Mouse (Mus musculus): ENCODE results near the gene Atg9b.

Gene Atg9b

GRCm38 (mm10) chr5:24350531-24351250 lies 41.3 kb downstream of the Atg9b start:
- DNase-seq (ENCODE audit: low read depth, low spot score): no peak

DNA sequence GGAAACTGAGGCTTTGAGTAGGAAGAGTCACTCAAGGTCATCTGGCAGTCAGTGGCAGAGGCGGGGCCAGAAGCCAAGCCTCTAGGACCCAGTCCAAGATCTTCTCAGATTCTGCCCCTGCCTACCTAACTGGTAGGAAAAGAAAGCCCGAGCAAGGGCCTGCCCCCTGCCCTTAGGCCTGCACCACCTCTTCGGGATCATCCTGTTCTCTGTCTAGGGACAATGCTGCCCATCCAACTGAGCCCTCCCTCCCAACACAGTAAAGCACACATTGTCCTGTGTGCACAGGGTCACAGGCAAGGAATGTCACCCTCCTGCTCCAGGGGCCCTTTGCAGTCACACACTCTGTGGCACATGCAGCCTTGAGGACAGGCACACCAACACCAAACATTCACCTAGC lies 41.9 kb downstream of the Atg9b start:
- DNase-seq (ENCODE audit: low read depth, low spot score): no peak

GRCm38 (mm10) chr5:24348546-24348945 lies 43.4 kb downstream of the Atg9b start:
- no peak for DNase-seq (ENCODE audit: low read depth, low spot score)

DNA sequence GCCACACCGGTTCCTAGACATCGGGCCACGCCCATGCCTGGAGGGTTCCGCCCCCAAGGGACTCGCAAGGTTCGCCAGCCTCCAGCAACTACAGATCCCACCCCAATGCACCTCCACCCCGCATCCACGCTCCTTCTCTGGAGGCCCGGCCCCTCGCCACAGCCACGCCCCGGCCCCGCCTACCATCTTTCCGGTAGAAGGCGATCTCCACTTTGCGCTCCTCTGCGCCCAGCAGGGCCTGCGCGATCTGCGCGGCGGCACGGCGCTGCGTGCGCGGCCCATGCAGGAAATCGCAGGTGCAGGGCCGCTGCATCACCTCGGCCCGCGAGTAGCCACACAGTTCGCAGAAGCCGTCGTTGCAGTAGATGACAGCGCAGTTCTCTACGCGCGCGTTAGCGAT lies 43.8 kb downstream of the Atg9b start:
- no peak for DNase-seq (ENCODE audit: low read depth, low spot score)

DNA sequence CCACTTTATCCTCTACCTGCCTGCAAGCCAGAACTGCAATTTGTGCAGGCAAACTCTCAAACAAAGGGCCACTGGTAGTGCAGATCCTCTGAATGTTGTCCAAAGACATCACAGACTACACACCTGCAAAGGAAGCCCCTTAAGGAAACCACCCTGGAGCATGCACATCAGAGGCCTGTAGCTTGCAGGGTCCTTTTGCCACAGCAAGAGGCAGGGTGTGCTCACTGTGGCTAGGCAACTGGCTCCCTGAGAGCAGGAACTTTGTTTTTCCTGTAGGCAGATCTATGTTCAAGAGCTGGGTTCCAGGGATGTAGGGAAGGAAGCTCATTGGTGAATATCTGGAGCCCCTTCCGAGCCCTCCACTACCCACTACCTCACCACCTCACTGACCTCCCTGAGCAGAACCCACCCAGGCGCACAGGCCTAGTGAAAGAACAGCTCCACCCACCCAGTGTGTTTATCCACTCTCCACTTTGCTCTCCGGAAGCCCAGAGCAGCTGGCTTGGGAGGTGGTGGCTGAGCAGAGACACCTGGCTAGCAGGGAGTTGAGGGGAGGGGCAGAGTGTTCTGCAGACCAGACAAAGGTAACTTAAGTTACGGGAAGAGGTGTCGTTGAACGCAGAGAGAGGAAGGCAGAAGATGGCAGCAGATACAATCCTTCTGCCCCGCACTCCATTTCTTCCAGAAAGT lies 44.6 kb downstream of the Atg9b start:
- DNase-seq (ENCODE audit: low read depth, low spot score): no peak

DNA sequence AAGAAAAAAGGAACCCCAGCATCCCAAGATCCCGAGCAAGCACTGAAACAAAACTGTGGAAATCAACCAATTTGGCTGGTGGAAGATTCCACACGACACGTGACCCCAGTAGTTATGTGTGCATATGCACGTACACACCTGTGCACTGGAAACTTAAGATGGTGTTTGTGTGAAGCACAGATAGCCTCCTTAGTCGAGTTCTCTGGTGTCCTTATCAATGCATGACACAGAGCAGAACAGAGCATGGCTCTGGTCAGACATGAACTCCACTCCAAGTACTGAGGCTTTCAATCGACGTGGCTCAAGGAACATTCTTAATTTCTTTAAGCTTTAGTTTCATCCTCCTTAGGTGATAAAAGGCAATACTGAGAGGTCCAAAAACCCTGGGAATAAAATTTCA lies 45.6 kb downstream of the Atg9b start:
- DNase-seq (ENCODE audit: low read depth, low spot score): no peak

DNA sequence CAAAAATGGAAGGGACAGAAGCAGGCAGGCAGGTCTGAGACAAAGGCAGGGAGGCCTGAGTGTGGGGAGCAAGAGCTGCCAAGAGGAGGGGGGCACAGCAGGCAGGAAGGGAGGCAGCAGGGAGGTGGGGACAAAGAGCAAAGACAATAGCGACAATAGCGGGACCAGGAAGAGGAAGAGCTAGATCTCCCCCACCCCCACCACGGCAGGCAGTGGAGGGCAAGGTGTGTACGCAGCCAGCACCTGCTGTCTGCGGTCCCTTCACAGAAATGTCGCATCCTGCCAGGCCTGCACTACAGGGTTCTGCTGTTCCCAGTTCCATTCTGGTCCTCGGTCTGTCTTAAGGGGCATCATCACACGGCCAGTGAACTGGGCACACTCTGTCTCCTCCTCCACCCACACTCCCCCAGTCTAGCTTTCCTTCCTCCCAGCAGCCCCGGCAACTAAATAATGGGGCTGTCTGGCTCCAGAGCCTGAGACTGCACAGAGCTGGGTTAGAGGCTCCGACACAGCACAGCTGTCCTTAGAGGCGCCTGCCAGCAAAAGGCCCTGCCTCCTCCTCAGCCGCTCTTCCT lies 47.4 kb downstream of the Atg9b start:
- DNase-seq (ENCODE audit: low read depth, low spot score): no peak

DNA sequence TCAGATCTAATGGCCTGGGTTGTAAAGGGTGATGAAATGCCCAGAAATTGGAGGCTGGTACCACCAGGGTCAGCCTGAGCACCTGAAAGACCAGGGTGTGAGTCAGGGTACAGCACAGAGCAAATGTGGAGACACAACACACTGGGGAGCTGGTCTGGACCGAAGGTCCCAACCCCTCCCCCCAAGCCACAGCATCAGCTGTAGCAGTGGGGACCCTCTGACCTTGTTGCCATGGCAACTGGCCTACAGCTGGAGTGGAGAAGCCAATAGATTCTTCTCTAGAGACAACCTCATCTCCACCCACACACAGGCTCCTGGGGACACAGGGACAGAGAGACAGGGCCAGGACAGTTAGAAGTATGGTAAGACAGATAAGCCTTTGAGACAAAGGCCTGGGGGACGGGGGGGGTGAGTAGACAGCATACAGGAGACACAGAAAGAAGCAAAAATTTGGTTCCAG lies 47.9 kb downstream of the Atg9b start:
- no peak for DNase-seq (ENCODE audit: low read depth, low spot score)

GRCm38 (mm10) chr5:24343379-24343778 lies 48.6 kb downstream of the Atg9b start:
- DNase-seq (ENCODE audit: low read depth, low spot score): no peak

DNA sequence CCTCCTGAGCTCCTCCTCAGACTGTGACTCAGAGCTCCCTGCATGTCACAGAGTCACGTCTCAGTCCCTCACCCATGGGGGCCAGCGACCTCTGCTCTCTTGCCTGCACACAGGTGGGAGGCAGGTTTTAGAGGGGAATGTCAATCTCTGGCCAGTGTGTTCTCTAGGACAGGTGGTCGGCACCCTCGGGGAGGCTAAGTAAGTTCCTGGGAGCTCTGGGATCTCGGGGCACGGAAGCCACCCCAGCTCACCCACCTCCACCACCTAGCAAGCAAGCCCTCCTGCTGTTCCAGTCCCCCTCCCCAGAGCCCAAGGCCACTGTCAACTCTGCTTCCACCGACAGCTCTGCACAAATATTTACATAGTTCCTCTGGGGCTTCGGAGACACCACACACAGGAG lies 49.0 kb downstream of the Atg9b start:
- no peak for DNase-seq (ENCODE audit: low read depth, low spot score)

DNA sequence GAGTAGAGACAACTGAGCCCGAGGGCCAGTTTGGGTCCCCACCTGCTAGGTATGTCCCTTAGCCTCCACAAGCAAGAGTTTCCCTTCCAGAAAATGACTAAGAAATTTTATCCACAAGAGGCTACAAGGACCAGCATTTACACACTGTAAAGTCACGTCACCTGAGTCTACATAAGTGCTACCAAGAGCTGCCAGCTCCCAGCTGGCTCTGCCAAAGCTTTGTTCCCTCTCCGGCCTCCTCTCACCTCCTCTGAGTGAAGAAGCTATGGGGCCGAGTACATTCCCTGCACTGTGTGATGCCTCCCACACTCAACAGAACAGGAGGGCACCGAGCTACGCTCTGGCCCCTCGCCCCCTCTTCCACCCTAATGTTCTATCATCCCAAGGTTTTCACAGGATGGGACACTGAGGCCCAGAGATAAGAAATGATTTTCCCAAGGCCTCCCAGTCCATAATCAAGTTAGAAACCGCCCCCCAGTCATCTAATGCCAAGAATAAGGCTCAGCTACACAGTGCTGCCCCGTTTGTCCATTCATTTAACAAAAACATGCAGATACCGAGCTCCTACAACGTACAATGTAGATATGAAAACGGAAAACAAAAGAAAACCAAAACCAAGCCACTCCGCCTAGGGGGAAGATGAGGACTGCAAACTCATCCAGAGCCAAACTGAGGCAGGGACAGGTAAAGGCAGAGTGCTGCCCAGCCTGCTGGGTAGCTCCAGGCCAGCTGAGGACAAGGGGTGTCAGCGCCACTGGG lies 49.6 kb downstream of the Atg9b start:
- no peak for DNase-seq (ENCODE audit: low read depth, low spot score)

DNA sequence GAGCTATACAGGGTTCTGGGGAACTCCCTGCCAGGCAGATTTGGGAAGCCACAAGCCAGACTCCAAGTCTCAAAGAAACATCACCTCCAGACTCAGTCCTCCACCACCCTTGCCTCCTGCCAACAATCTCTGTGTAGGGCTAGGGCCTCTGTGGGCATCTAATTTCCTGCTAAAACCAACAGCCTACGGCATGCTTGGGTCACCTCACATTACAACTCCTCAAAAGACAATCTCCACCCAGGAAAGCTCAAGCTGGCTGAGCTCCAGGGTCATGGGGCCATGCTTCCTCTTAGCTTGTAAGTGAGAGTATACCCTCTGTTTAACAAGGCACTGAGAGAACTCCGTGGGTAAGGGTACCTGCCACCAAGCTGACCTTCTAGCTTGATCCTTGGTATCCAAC lies 54.1 kb downstream of the Atg9b start:
- DNase-seq (ENCODE audit: low read depth, low spot score): no peak

- DNase-seq (ENCODE audit: low read depth, low spot score): no peak
Observed at GRCm38 (mm10) chr5:24337366-24337765, 54.6 kb downstream of the Atg9b start.

DNA sequence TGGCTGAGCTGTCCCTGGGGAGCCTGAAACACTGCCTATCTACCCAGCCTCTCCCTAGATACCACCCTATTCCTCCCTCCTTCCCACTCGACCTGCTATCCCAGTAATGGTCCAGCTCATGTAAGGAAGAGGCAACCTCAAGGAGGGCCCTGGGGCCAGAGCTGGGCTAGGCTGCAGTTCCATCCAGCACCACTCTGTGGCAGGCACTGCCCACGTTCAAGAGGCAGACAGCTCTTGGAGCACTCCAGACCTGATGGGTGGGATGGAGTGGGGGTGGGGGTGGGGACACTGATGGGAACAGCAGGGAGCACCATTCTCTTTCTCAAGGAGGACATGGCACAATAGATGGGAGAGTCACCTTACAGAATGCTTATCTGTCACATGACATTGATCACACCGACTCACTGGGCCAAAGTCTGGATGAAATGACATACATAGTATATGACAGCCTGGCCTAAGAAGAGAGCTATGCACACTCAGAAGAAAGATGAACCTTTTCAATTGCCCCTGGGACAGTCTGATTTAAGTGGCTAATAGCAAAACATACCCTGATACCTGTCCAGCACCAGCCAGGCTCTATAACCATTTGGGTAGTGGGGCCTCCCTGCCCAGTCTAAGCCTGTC lies 55.9 kb downstream of the Atg9b start:
- DNase-seq (ENCODE audit: low read depth, low spot score): no peak

- no peak for DNase-seq (ENCODE audit: low read depth, low spot score)
Observed at GRCm38 (mm10) chr5:24334749-24335148, 57.2 kb downstream of the Atg9b start.

Measured in WW6 (cell line).